Mouse (Mus musculus) lung, embryonic 16.5 days (tissue): Measurements from ENCODE around the gene Mapk3. TPM values are rescaled to one million over a fixed set of nuclear protein-coding genes. Genes with fewer than 3 reads are reported as not detected.

Experiments
- ATAC-seq: fragments of 200-750 bp; cut with Nextera tagmentation; 2 replicates; pipeline ENCODE4 v1.8.0; 2017; ENCODE audit warnings: low read depth, mild to moderate bottlenecking, moderate library complexity
- H3K27ac ChIP-seq: fragments of 300-500 bp; sonication (generic); 2 replicates; pipeline ENCODE4 v1.5.1; 2014; ENCODE audit warnings: mild to moderate bottlenecking, control low read depth, low read length
- H3K27me3 ChIP-seq: fragments of 300-500 bp; sonication (generic); 2 replicates; pipeline ENCODE4 v1.6.1; 2014; ENCODE audit warnings: low read depth, low read length, mixed read lengths; ENCODE audit not compliant: control insufficient read depth, insufficient read depth
- H3K36me3 ChIP-seq: fragments of 300-500 bp; sonication (generic); 2 replicates; pipeline ENCODE4 v1.6.1; 2014; ENCODE audit warnings: low read length; ENCODE audit not compliant: control insufficient read depth, insufficient read depth
- H3K4me1 ChIP-seq: fragments of 300-500 bp; sonication (generic); replicated peaks from 2 replicates; pipeline ENCODE4 v1.6.1; 2014; ENCODE audit warnings: low read length, mixed read lengths; ENCODE audit not compliant: control insufficient read depth, insufficient read depth
- H3K4me2 ChIP-seq: fragments of 300-500 bp; sonication (generic); 2 replicates; pipeline ENCODE4 v1.6.1; 2014; ENCODE audit warnings: low read depth, low read length, control low read depth
- H3K4me3 ChIP-seq: fragments of 300-500 bp; sonication (generic); 2 replicates; pipeline ENCODE4 v1.5.1; 2014; ENCODE audit warnings: mild to moderate bottlenecking, low read length, control low read depth
- H3K9ac ChIP-seq: fragments of 300-500 bp; sonication (generic); 2 replicates; pipeline ENCODE4 v1.6.1; 2014; ENCODE audit warnings: low read length, control low read depth
- H3K9me3 ChIP-seq: fragments of 300-500 bp; sonication (generic); 2 replicates; pipeline ENCODE4 v1.6.1; 2016; ENCODE audit warnings: low read length; ENCODE audit not compliant: control insufficient read depth
- WGBS: fragments of 180-500 bp; shearing (Covaris S2); extraction: QIAGEN DNeasy Blood & Tissue Kit; methylation state at CpG from one replicate; pipeline ENCODE4 v1.1.7; 2014; 5-methylcytosine and 5-hydroxymethylcytosine counted together
- polyA plus RNA-seq: library from polyadenylated mRNA; unstranded; fragments of >200 nt; fragmentation: Nextera tagmentation; extraction: Ambion mirVana; gene quantifications from 2 replicates; pipeline ENCODE4 v1.2.1, GENCODE M21; 2015

Gene Mapk3
- polyA plus RNA-seq, 1 experiment from 2014 or later = 138 TPM

GRCm38 (mm10) chr7:126748824-126749223, 10.6 kb upstream of the Mapk3 start:
- ATAC-seq = no peak
- 0 out of 2 replicates have a peak overlapping the region, but pooled peaks have one; percentile 16 for H3K27ac ChIP-seq

DNA sequence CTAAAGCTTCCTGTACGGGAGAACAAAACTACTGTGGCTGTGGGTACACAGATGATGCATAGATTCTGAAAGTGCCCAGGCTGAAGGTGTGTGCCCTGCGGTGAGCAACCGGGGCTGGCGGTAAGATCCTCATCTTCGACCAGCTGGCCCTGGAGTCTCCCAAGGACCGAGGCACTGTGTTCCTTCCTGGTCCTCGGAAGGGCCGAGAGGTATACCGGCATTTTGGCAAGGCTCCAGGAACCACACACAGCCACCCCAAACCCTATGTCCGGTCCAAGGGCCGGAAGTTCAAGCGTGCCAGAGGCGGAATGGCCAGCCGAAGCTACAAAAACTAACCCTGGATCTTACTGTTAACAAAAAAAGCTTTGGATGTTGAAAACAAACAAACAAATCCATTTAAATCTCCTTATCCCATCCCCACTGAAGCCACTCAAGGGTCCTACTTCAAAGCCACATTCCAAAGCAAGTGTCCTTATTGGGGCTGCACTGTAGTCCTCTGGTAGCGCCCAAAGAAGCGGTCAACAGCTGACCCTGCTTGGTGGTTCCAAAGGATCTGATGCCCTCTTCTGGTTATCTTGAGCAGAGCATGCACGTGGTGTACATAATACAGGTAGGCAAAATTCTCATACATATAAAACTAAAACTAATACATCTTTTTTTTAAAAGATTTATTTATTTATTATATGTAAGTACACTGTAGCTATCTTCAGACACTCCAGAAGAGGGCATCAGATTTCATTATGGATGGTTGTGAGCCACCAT, 9.6 kb upstream of the Mapk3 start:
- H3K27me3 ChIP-seq = no peaks in the 10 kb centered on the region
- no peak for ATAC-seq
- no peaks in the 10 kb centered on the region; the same call in 1 of the 2 replicates for H3K4me1 ChIP-seq
- H3K27ac ChIP-seq = no peak overlapping the region
- no peak overlapping the region for H3K9ac ChIP-seq
- no peak overlapping the region for H3K4me2 ChIP-seq
- WGBS = 83% methylated on average over 17 of the region's 17 CpGs
- no peak overlapping the region for H3K4me3 ChIP-seq
- no peaks in the 10 kb centered on the region for H3K9me3 ChIP-seq
- H3K36me3 ChIP-seq = no peaks in the 10 kb centered on the region

More at GRCm38 (mm10) chr7:126748824-126749223, 10.6 kb upstream of the Mapk3 start:
- no peaks in the 10 kb centered on the region for H3K27me3 ChIP-seq
- H3K4me1 ChIP-seq = no peaks in the 10 kb centered on the region; the same call in 1 of the 2 replicates
- H3K9ac ChIP-seq = no peak overlapping the region
- no peaks in the 10 kb centered on the region for H3K36me3 ChIP-seq
- H3K4me2 ChIP-seq = no peak overlapping the region
- no peak overlapping the region for H3K4me3 ChIP-seq
- WGBS = 58% methylated on average over 7 of the region's 7 CpGs
- H3K9me3 ChIP-seq = no peaks in the 10 kb centered on the region

DNA sequence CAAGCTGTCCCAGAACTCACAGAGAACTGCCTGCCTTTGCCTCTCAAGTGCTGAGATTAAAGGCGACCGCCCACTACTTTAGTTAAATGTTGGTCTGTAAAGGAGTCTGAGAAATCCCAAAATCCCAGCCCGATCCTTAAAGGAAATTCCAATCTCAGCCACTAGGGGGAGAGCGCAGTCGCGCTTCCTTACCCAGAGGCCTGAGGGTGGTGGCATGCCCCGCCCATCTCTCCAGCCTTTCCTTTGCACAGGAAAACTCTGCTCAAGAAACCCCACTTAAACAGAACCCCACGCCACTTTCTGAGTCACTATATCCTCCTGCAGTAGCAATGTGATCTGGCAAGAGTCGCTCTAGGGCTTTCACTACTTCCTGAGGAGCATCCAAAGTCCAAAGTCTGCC, 4.5 kb upstream of the Mapk3 start:
- Histone ChIP-seq H3K9ac (peak overlapping the region; percentile 64), H3K27ac (peak overlapping the region; percentile 53), H3K4me1 (peaks cover 3% of the 10 kb centered on the region; the same call in 1 of the 2 replicates), H3K4me2 (peak overlapping the region; percentile 13), H3K36me3 (no peaks in the 10 kb centered on the region), H3K27me3 (no peaks in the 10 kb centered on the region), H3K4me3 (no peak overlapping the region), H3K9me3 (no peaks in the 10 kb centered on the region)
- under 1% methylated on average over 9 of the region's 9 CpGs for WGBS
- peak; percentile 73 for ATAC-seq

DNA sequence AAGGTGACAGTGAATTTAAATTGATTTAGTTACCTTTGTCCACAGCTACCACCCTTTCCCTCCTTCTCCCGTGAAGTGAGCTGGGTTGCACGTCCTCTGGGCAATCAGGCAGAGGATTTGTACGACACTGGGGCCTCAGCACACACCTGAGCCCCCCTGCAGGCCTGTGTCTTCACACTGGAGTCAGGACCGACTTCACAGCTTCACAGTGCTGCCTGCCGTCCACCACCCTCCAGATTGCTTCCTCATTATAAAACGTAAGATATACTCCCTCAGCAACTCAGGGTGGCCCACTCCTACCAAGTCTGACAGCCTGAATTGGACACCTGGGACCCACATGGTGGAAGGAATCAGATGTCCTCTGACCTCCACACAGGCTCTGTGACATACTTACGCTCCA, 862 bp upstream of the Mapk3 start:
- H3K4me2 ChIP-seq = no peak overlapping the region
- no peak for ATAC-seq

GRCm38 (mm10) chr7:126759672-126760390, 430 bp downstream of the Mapk3 start:
- H3K4me2 ChIP-seq = peak overlapping the region; percentile 80
- peak; percentile 15 for ATAC-seq
- H3K4me1 ChIP-seq = peaks cover 28% of the 10 kb centered on the region
- no peaks in the 10 kb centered on the region for H3K27me3 ChIP-seq
- peak overlapping the region; percentile 98 for H3K27ac ChIP-seq
- H3K9ac ChIP-seq = peak overlapping the region; percentile 93
- peak overlapping the region; percentile 86 for H3K4me3 ChIP-seq
- H3K36me3 ChIP-seq = peaks cover 15% of the 10 kb centered on the region
- WGBS = under 1% methylated on average over 22 of the region's 24 CpGs
- H3K9me3 ChIP-seq = no peaks in the 10 kb centered on the region

More for the DNA sequence above, 862 bp upstream of the Mapk3 start:
- Histone ChIP-seq H3K36me3 (peaks cover 3% of the 10 kb centered on the region; the same call in 1 of the 2 replicates), H3K4me1 (peaks cover 28% of the 10 kb centered on the region), H3K4me3 (no peak overlapping the region), H3K9ac (no peak overlapping the region), H3K27me3 (no peaks in the 10 kb centered on the region), H3K9me3 (no peaks in the 10 kb centered on the region), H3K27ac (no peak overlapping the region)
- 66% methylated on average over 7 of the region's 7 CpGs for WGBS

DNA sequence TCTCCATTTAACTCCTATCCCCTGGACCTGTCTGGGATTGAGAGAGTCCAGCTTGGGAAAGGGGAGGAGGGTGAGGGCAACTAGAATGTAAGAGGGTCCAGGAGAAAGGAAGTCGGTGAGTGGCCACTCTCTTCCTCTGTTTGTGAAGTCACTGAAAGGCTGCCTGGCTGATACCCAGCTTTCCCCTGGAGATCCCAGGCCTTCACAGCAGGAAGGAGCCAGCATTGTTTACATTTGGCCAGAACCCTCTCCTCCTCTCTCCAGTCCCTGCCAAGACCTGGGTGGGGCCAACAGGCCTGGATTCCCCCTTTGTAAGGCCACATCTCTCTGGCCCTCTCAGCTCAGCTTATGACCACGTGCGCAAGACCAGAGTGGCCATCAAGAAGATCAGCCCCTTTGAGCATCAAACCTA, 996 bp downstream of the Mapk3 start:
- WGBS = 5% methylated on average over 3 of the region's 3 CpGs
- Histone ChIP-seq H3K27ac (peak overlapping the region; percentile 98), H3K36me3 (peaks cover 20% of the 10 kb centered on the region), H3K9ac (peak overlapping the region; percentile 93), H3K27me3 (no peaks in the 10 kb centered on the region), H3K9me3 (no peaks in the 10 kb centered on the region), H3K4me3 (peak overlapping the region; percentile 86), H3K4me2 (peak overlapping the region; percentile 80), H3K4me1 (peaks cover 24% of the 10 kb centered on the region)
- ATAC-seq = peak; percentile 93

DNA sequence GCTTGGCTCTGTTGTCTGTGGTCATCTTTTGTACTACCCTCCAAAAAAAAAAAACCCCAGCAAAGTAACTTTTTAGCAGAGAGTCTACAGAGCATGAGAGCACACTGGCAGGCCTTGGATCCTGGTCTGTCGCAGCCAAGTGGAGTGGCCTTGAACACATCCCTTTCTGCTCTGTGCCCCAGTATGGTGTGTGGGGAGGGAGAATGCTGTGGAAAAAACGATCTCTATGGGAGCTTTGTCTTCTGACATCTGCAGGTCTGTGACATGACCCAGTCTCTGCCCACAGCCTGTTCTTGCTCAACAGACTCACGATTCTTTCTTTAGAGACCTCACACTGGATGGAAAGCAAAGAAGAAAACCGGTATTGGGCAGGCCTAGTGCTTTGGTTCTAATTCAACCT, 1.6 kb downstream of the Mapk3 start:
- H3K27ac ChIP-seq = peak overlapping the region; percentile 98
- H3K4me1 ChIP-seq = peaks cover 24% of the 10 kb centered on the region
- H3K4me2 ChIP-seq = peak overlapping the region; percentile 80
- 42% methylated on average over 4 of the region's 4 CpGs for WGBS
- H3K4me3 ChIP-seq = peak overlapping the region; percentile 86
- H3K9ac ChIP-seq = peak overlapping the region; percentile 93
- H3K9me3 ChIP-seq = no peaks in the 10 kb centered on the region
- peaks cover 23% of the 10 kb centered on the region for H3K36me3 ChIP-seq
- H3K27me3 ChIP-seq = no peaks in the 10 kb centered on the region
- ATAC-seq = no peak

DNA sequence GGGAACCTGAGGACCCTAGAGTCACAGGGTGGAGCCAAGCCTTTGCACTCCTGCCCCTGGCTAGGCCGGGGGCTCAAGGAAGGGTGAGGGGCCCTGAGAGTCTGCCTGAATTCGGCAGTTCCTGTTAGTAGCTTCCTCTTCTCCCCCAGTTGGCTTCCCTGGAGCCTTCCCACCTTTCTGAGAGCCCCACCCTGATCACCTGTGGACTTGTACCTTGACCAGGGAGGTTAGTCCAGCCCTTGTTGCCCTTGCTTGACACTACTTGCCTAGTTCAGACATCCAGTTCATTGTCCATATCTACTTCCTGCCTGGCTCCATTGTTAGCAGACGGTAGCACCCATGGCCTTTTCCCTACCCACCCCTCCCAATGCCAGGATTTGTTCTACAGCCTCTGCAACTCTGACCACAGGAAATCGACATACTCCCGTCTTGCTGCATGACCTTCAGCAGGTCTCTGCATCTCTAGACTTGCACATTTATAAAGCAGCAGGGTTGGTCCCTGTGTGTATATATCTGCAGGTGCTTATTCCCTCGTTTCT, 2.2 kb downstream of the Mapk3 start:
- H3K27ac ChIP-seq = peak overlapping the region; percentile 98

More for the DNA sequence above, 2.2 kb downstream of the Mapk3 start:
- no peak for ATAC-seq
- Histone ChIP-seq H3K4me1 (peaks cover 24% of the 10 kb centered on the region), H3K9me3 (no peaks in the 10 kb centered on the region), H3K9ac (peak overlapping the region; percentile 93), H3K4me2 (peak overlapping the region; percentile 80), H3K4me3 (peak overlapping the region; percentile 86; the same call in 1 of the 2 replicates), H3K27me3 (no peaks in the 10 kb centered on the region), H3K36me3 (peaks cover 23% of the 10 kb centered on the region)
- 42% methylated on average over 6 of the region's 6 CpGs for WGBS
